Mouse (Mus musculus) heart, embryonic 12.5 days (tissue): ENCODE measurements around the gene Adap1. TPM values are rescaled to one million over a fixed set of nuclear protein-coding genes. Genes with fewer than 3 reads are reported as not detected.
A peak's percentile ranks its signal among the peaks of the same experiment; 100 is the strongest.

ENCODE experiments used
- ATAC-seq: fragments of 200-750 bp; cut with Nextera tagmentation; 2 replicates; pipeline ENCODE4 v1.8.0; 2017; ENCODE audit warnings: moderate TSS enrichment, moderate library complexity; ENCODE audit not compliant: insufficient number of reproducible peaks, low FRiP score
- H3K27ac ChIP-seq: fragments of 300-500 bp; sonication (generic); 2 replicates; pipeline ENCODE4 v1.5.1; 2016; ENCODE audit warnings: mild to moderate bottlenecking, moderate library complexity; ENCODE audit not compliant: poor library complexity, severe bottlenecking
- H3K27me3 ChIP-seq: fragments of 300-500 bp; sonication (generic); replicated peaks from 2 replicates; pipeline ENCODE4 v1.6.1; 2016; ENCODE audit warnings: mild to moderate bottlenecking, moderate library complexity
- H3K36me3 ChIP-seq: fragments of 300-500 bp; sonication (generic); 2 replicates; pipeline ENCODE4 v1.6.1; 2016; ENCODE audit warnings: mild to moderate bottlenecking, moderate library complexity
- H3K4me1 ChIP-seq: fragments of 300-500 bp; sonication (generic); replicated peaks from 2 replicates; pipeline ENCODE4 v1.6.1; 2016; ENCODE audit warnings: mild to moderate bottlenecking
- H3K4me2 ChIP-seq: fragments of 300-500 bp; sonication (generic); 2 replicates; pipeline ENCODE4 v1.6.1; 2016; ENCODE audit warnings: mild to moderate bottlenecking, moderate library complexity
- H3K4me3 ChIP-seq: fragments of 300-500 bp; sonication (generic); 2 replicates; pipeline ENCODE4 v1.5.1; 2016; ENCODE audit warnings: mild to moderate bottlenecking
- H3K9ac ChIP-seq: fragments of 300-500 bp; sonication (generic); 2 replicates; pipeline ENCODE4 v1.6.1; 2016; ENCODE audit warnings: mild to moderate bottlenecking, moderate library complexity
- H3K9me3 ChIP-seq: fragments of 300-500 bp; sonication (generic); replicated peaks from 2 replicates; pipeline ENCODE4 v1.6.1; 2016; ENCODE audit warnings: mild to moderate bottlenecking, moderate library complexity
- WGBS: fragments of 180-500 bp; shearing (Covaris S2); methylation state at CpG from one replicate; pipeline ENCODE4 v1.1.7; 2016; 5-methylcytosine and 5-hydroxymethylcytosine counted together
- polyA plus RNA-seq: library from polyadenylated mRNA; unstranded; fragments of >200 nt; fragmentation: Nextera tagmentation; extraction: Ambion mirVana; gene quantifications from 2 replicates; pipeline ENCODE4 v1.2.1, GENCODE M21; 2016

Adap1 gene
- polyA plus RNA-seq, 1 experiment from 2014 or later, result 1.1 TPM

GRCm38 (mm10) chr5:139333301-139334013 lies 8.0 kb upstream of the Adap1 start:
- no peak for ATAC-seq
- Histone ChIP-seq H3K9ac (no peak overlapping the region), H3K9me3 (no peaks in the 10 kb centered on the region), H3K36me3 (peaks cover 31% of the 10 kb centered on the region), H3K27ac (no peak overlapping the region), H3K4me3 (no peak overlapping the region), H3K27me3 (peaks cover 38% of the 10 kb centered on the region), H3K4me1 (peaks cover 29% of the 10 kb centered on the region), H3K4me2 (no peak overlapping the region)
- WGBS, result 89% methylated on average over 16 of the region's 16 CpGs

DNA sequence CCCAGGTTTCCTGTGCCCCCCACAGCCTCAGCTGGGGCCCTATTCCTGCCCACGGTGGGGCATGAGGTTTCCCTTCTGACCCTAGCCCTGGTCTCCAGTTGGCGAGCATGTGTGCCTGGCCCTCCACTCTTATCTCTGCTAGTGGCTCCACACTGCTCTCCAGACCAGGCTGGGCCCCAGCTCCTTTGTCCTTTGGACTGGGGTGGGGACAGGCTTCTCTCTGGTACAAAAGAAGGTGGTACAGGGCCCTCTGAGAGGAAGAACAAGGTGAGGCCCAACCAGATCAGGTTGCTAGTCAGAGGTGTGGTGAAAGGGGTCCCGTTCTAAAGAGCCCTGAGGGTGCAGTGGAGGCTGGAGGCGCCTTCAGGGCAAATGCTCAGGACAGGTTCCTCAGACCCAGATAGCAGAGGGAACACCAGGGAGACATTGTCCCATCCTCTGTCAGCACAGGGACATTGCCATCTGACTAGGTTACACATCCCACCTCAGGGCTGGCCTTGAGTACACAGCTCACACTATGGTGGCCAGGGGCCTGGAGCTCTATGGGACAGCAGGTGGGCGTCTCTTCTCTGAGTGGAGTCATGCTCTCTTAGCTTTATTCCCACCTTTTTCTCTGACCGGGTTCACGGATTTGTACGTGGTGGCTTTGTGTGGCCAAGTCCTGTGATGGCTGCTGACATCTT lies 7.3 kb upstream of the Adap1 start:
- 69% methylated on average over 8 of the region's 8 CpGs for WGBS
- Histone ChIP-seq H3K27me3 (peaks cover 43% of the 10 kb centered on the region), H3K4me3 (no peak overlapping the region), H3K9me3 (no peaks in the 10 kb centered on the region), H3K4me1 (peaks cover 22% of the 10 kb centered on the region), H3K36me3 (peaks cover 27% of the 10 kb centered on the region), H3K9ac (no peak overlapping the region; the same call in 1 of the 2 replicates), H3K4me2 (no peak overlapping the region), H3K27ac (no peak overlapping the region)
- no peak for ATAC-seq

GRCm38 (mm10) chr5:139331742-139332141 lies 6.3 kb upstream of the Adap1 start:
- Histone ChIP-seq H3K4me3 (no peak overlapping the region), H3K9ac (no peak overlapping the region), H3K27me3 (peaks cover 53% of the 10 kb centered on the region), H3K36me3 (peaks cover 23% of the 10 kb centered on the region; the same call in 1 of the 2 replicates), H3K27ac (no peak overlapping the region), H3K4me1 (peaks cover 12% of the 10 kb centered on the region), H3K9me3 (no peaks in the 10 kb centered on the region), H3K4me2 (no peak overlapping the region)
- WGBS, result 19% methylated on average over 8 of the region's 8 CpGs
- ATAC-seq, result no peak

DNA sequence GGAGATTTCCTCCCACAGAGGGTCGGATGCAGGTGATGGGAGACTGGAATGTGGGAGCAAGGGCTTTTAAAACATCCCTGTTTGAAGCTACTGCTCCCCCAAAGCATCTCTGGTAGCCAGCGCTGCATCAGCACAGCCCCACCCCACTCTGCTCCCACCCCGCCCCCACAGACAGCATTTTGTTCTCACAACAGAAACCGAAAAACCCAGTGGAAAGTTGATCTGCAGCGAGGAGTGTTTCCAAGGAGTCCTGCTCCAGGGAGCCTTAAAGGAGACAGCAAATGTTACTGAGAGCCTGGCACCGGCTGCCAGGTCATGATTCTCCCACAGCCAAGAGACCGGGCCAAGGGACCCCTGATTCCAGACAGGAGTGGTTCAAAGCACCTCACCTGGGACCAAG lies 5.3 kb upstream of the Adap1 start:
- ATAC-seq, result no peak
- WGBS, result 71% methylated on average over 7 of the region's 7 CpGs
- Histone ChIP-seq H3K9ac (no peak overlapping the region), H3K4me3 (no peak overlapping the region), H3K27ac (no peak overlapping the region), H3K27me3 (peaks cover 59% of the 10 kb centered on the region), H3K4me1 (peaks cover 12% of the 10 kb centered on the region), H3K4me2 (no peak overlapping the region), H3K36me3 (peaks cover 13% of the 10 kb centered on the region; the same call in 1 of the 2 replicates), H3K9me3 (no peaks in the 10 kb centered on the region)

- Histone ChIP-seq H3K4me2 (no peak overlapping the region), H3K36me3 (no peaks in the 10 kb centered on the region), H3K27ac (no peak overlapping the region), H3K4me1 (peaks cover 29% of the 10 kb centered on the region), H3K9ac (no peak overlapping the region), H3K27me3 (peaks cover 82% of the 10 kb centered on the region), H3K9me3 (no peaks in the 10 kb centered on the region), H3K4me3 (no peak overlapping the region)
- no peak for ATAC-seq
- WGBS, result 51% methylated on average over 7 of the region's 7 CpGs
Measured at GRCm38 (mm10) chr5:139327634-139328020, 2.2 kb upstream of the Adap1 start.

GRCm38 (mm10) chr5:139326986-139327633 lies 1.7 kb upstream of the Adap1 start:
- WGBS, result 58% methylated on average over 7 of the region's 7 CpGs
- Histone ChIP-seq H3K4me2 (no peak overlapping the region), H3K27ac (no peak overlapping the region), H3K4me3 (no peak overlapping the region), H3K4me1 (peaks cover 24% of the 10 kb centered on the region), H3K9ac (no peak overlapping the region), H3K27me3 (peaks cover 82% of the 10 kb centered on the region), H3K36me3 (no peaks in the 10 kb centered on the region), H3K9me3 (no peaks in the 10 kb centered on the region)
- no peak for ATAC-seq

- H3K27me3 ChIP-seq, result peaks cover 82% of the 10 kb centered on the region
Measured at GRCm38 (mm10) chr5:139326111-139326696, 782 bp upstream of the Adap1 start.

DNA sequence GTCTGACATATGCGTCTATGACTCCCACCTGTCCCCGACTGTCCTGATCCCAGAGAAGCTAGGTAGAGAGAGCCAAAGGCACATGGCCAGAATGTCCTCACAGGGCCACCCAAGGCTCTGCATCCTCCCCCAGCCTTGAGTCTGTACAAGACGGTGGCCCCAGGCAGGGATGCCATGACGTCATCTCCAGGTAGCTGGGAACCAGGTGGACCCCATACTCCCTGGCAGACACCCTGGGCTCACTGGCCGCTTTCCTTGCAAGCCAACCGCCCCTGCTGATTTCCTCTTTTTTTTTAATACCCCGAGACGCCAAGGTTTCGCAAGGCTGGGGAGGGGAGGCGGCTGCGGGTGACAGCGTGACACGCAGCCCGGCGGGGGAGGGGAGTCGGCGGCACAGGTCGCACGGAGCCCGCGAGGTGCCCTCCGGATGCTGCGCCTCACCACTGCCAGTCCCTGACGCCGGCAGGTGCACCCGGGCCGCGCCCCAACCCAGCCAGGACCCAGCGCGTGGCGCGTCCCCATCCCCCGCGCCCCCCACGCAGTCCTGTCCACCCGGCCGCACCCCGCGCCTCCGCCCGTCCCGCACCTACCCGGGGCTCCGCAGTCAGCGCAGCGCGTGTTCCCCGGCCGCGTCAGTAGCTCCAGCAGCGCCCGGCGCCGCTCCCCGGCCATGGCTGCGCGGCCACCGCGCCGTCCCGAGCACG lies 579 bp downstream of the Adap1 start:
- Histone ChIP-seq H3K4me2 (peak overlapping the region; percentile 99), H3K27me3 (peaks cover 78% of the 10 kb centered on the region), H3K36me3 (no peaks in the 10 kb centered on the region), H3K27ac (no peak overlapping the region), H3K4me3 (peak overlapping the region; percentile 74), H3K9me3 (no peaks in the 10 kb centered on the region), H3K9ac (peak overlapping the region; percentile 80), H3K4me1 (peaks cover 21% of the 10 kb centered on the region)
- WGBS, result 3% methylated on average over 61 of the region's 62 CpGs
- ATAC-seq, result peak; percentile 17; the same call in 1 of the 2 replicates

More at GRCm38 (mm10) chr5:139326111-139326696, 782 bp upstream of the Adap1 start:
- H3K4me1 ChIP-seq, result peaks cover 21% of the 10 kb centered on the region
- no peak overlapping the region for H3K4me2 ChIP-seq
- H3K9ac ChIP-seq, result no peak overlapping the region
- no peaks in the 10 kb centered on the region for H3K9me3 ChIP-seq
- no peaks in the 10 kb centered on the region for H3K36me3 ChIP-seq
- H3K4me3 ChIP-seq, result no peak overlapping the region
- H3K27ac ChIP-seq, result no peak overlapping the region
- no peak for ATAC-seq
- WGBS, result 70% methylated on average over 13 of the region's 13 CpGs

GRCm38 (mm10) chr5:139324045-139324491 lies 1.4 kb downstream of the Adap1 start:
- Histone ChIP-seq H3K36me3 (no peaks in the 10 kb centered on the region), H3K4me2 (peak overlapping the region; percentile 99; the same call in 1 of the 2 replicates), H3K9ac (no peak overlapping the region), H3K9me3 (no peaks in the 10 kb centered on the region), H3K27ac (no peak overlapping the region), H3K4me3 (no peak overlapping the region), H3K4me1 (peaks cover 21% of the 10 kb centered on the region), H3K27me3 (peaks cover 75% of the 10 kb centered on the region)
- 65% methylated on average over 5 of the region's 5 CpGs for whole genome bisulfite sequencing
- no peak for ATAC-seq

DNA sequence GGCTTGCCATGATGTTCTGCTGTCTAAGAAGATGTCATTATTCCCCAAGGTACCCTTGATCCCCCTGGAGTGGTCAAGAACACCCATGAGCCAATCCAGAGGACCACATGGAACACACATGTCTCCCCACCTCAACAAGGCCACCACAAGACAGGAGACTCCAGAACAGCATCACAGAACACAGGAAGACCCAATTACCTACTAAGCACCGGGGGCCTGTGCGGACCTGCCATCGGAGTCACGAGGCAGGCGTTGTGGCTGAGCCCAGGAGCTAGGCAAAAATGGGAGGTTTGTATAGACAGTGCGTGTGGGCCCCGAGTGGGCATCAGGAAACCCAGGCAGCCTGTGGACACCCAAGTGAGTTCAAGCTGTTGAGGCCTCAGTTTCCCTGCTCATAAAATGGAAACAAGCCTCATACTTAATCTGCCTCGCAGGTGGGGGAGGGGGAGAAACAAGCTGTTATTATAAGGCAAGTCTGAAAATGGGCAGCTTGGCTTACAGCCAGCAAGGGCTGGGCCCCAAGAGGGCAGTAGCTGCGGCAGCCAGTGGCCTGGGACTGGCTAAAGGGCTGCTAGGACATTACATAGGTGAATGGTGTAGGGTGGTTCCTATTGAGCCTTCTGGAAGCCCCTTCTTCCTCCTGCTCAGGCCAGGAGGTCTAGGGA lies 2.0 kb downstream of the Adap1 start:
- H3K4me3 ChIP-seq, result no peak overlapping the region
- H3K27me3 ChIP-seq, result peaks cover 68% of the 10 kb centered on the region
- H3K9me3 ChIP-seq, result no peaks in the 10 kb centered on the region
- no peak for ATAC-seq
- no peak overlapping the region for H3K4me2 ChIP-seq
- no peak overlapping the region for H3K9ac ChIP-seq
- no peaks in the 10 kb centered on the region for H3K36me3 ChIP-seq
- 73% methylated on average over 9 of the region's 9 CpGs for WGBS
- H3K4me1 ChIP-seq, result peaks cover 21% of the 10 kb centered on the region
- no peak overlapping the region for H3K27ac ChIP-seq
